Comparison of ENCODE assay signal across 10 mouse cellular contexts in the genomic region with DNA sequence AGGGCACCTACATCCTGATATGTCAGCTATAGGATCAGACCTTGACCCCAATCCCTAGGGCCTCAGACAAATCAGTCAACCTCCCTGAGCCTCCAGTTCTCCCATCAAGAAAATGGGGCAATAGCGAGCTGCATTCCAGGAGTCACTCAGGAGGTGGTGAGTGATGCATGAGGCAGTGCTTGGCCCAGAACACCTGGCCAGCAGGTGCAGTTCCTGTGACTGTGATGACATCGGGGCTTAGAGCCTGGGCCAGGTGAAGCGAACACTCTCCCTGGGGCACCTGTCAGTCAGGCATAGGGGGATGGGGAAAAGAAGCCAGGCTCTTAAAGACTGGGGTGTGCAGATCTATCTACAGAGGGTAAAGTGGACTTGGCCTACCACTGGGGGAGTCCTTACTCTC. TPM values are rescaled to one million over a fixed set of nuclear protein-coding genes. Genes with fewer than 3 reads are reported as not detected.
DNase-seq lines count a peak whose midpoint lies in the region; ATAC-seq and TF ChIP-seq lines count a peak whose summit lies in the region.
"Had no signal": no experiment of that assay in that cellular context is flagged by ENCODE, and none has a peak within 500 bp of the region (broad histone marks: within the 10 kb centered on the region; RNA-seq: fewer than 3 reads in every experiment).

No protein-coding gene starts in this region.

- no peak for TF ChIP-seq CTCF in heart, postnatal 0 days (IDR thresholded peaks at IDR 0.05; ENCODE audit: low read depth)
- TF ChIP-seq CTCF in forebrain, postnatal 0 days (IDR thresholded peaks at IDR 0.05; ENCODE audit: low read depth): no peak

- H3K4me3 ChIP-seq in heart, postnatal 0 days (ENCODE audit: low read depth, low read length): no peak overlapping the region
- peak overlapping the region; percentile 23; the same call in 1 of the 2 replicates for H3K4me3 ChIP-seq in embryonic facial prominence, embryonic 10.5 days
- H3K4me3 ChIP-seq in forebrain, postnatal 0 days (ENCODE audit: low read depth, low read length): no peak overlapping the region
- no peak overlapping the region for H3K4me3 ChIP-seq in midbrain, embryonic 14.5 days (replicated peaks; ENCODE audit: low read depth, low read length)

- intact Hi-C loops in left cerebral cortex, postnatal 36 days (cut with DNase I): loop anchor here (5.0 kb wide), 1 partner anchor 62 kb away; no protein-coding TSS in a partner anchor

- H3K36me3 ChIP-seq in heart, postnatal 0 days (replicated peaks; ENCODE audit: control insufficient read depth, insufficient read depth, low read length): peaks cover 35% of the 10 kb centered on the region
- H3K36me3 ChIP-seq in embryonic facial prominence, embryonic 10.5 days (replicated peaks): peaks cover 65% of the 10 kb centered on the region
- H3K36me3 ChIP-seq in forebrain, postnatal 0 days (ENCODE audit: insufficient read depth): peaks cover 39% of the 10 kb centered on the region
- peaks cover 38% of the 10 kb centered on the region for H3K36me3 ChIP-seq in midbrain, embryonic 14.5 days (ENCODE audit: control insufficient read depth, insufficient read depth, low read length)

- no peak for ATAC-seq in heart, postnatal 0 days (ENCODE audit: insufficient read depth, low read depth)
- ATAC-seq in forebrain, postnatal 0 days: no peak
- ATAC-seq in midbrain, embryonic 14.5 days (ENCODE audit: low FRiP score, low TSS enrichment): no peak
- no peak for ATAC-seq in monocyte, adult 5-6 weeks (replicated peaks; ENCODE audit: insufficient number of reproducible peaks, low FRiP score, low TSS enrichment, poor library complexity, severe bottlenecking)
- no peak for ATAC-seq in activated CD4-positive, CD25-positive, alpha-beta regulatory T cell, adult 4 months

- no peak for DNase-seq in heart, postnatal 0 days (ENCODE audit: low spot score)
- DNase-seq in heart, adult 18-20 months: no peak
- no peak for DNase-seq in embryonic facial prominence, embryonic 10.5 days (ENCODE audit: low spot score)
- no peak for DNase-seq in forebrain, postnatal 0 days
- DNase-seq in midbrain, embryonic 14.5 days: no peak
- no peak for DNase-seq in left cerebral cortex, postnatal 36 days (ENCODE audit: low spot score in 2 of 2)
- DNase-seq: heart, postnatal 14 days; lung, adult 2 months had no signal

- H3K4me1 ChIP-seq in heart, postnatal 0 days (ENCODE audit: control insufficient read depth, insufficient read depth): peaks cover 4% of the 10 kb centered on the region; the same call in 1 of the 2 replicates
- H3K4me1 ChIP-seq in embryonic facial prominence, embryonic 10.5 days: peaks cover 72% of the 10 kb centered on the region
- peaks cover 24% of the 10 kb centered on the region for H3K4me1 ChIP-seq in forebrain, postnatal 0 days (ENCODE audit: insufficient read depth)
- peaks cover 47% of the 10 kb centered on the region for H3K4me1 ChIP-seq in midbrain, embryonic 14.5 days (ENCODE audit: control insufficient read depth, insufficient read depth, low read length)

- H3K4me2 ChIP-seq in heart, postnatal 0 days (ENCODE audit: low read depth, low read length): no peak overlapping the region
- H3K4me2 ChIP-seq in forebrain, postnatal 0 days (ENCODE audit: low read depth): peak overlapping the region; percentile 64
- 0 out of 2 replicates have a peak overlapping the region, but pooled peaks have one; percentile 92 for H3K4me2 ChIP-seq in midbrain, embryonic 14.5 days (ENCODE audit: low read length)

- WGBS in heart, postnatal 0 days: 68% methylated on average over 3 of the region's 3 CpGs
- 69% methylated on average over 3 of the region's 3 CpGs for WGBS in embryonic facial prominence, embryonic 10.5 days
- WGBS in forebrain, postnatal 0 days: 75% methylated on average over 3 of the region's 3 CpGs
- WGBS in midbrain, embryonic 14.5 days: 85% methylated on average over 3 of the region's 3 CpGs

- H3K27me3 ChIP-seq in heart, postnatal 0 days (ENCODE audit: control insufficient read depth, insufficient read depth, low read length): no peaks in the 10 kb centered on the region
- no peaks in the 10 kb centered on the region for H3K27me3 ChIP-seq in embryonic facial prominence, embryonic 10.5 days (replicated peaks; ENCODE audit: low read depth, poor library complexity, severe bottlenecking)
- H3K27me3 ChIP-seq in forebrain, postnatal 0 days (ENCODE audit: insufficient read depth, low read length): no peaks in the 10 kb centered on the region
- no peaks in the 10 kb centered on the region for H3K27me3 ChIP-seq in midbrain, embryonic 14.5 days (ENCODE audit: control insufficient read depth, insufficient read depth, low read length)

- 0 out of 2 replicates have a peak overlapping the region, but pooled peaks have one; percentile 17 for H3K27ac ChIP-seq in heart, postnatal 0 days (ENCODE audit: low read depth)
- peak overlapping the region; percentile 63 for H3K27ac ChIP-seq in embryonic facial prominence, embryonic 10.5 days (replicated peaks)
- H3K27ac ChIP-seq in forebrain, postnatal 0 days (ENCODE audit: low read depth, low read length): peak overlapping the region; percentile 62; the same call in 1 of the 2 replicates
- 0 out of 2 replicates have a peak overlapping the region, but pooled peaks have one; percentile 32 for H3K27ac ChIP-seq in midbrain, embryonic 14.5 days (replicated peaks; ENCODE audit: low read depth, low read length)

- H3K9ac ChIP-seq in heart, postnatal 0 days (replicated peaks; ENCODE audit: low read depth, low read length): no peak overlapping the region
- H3K9ac ChIP-seq in forebrain, postnatal 0 days: peak overlapping the region; percentile 35
- H3K9ac ChIP-seq in midbrain, embryonic 14.5 days (replicated peaks; ENCODE audit: low read length): peak overlapping the region; percentile 31

- no peaks in the 10 kb centered on the region for H3K9me3 ChIP-seq in heart, postnatal 0 days (replicated peaks; ENCODE audit: control insufficient read depth, low read length)
- H3K9me3 ChIP-seq in embryonic facial prominence, embryonic 10.5 days: no peaks in the 10 kb centered on the region
- no peaks in the 10 kb centered on the region for H3K9me3 ChIP-seq in forebrain, postnatal 0 days (ENCODE audit: low read length)
- no peaks in the 10 kb centered on the region for H3K9me3 ChIP-seq in midbrain, embryonic 14.5 days (ENCODE audit: control insufficient read depth, low read length)

- TF ChIP-seq EP300 in heart, postnatal 0 days (IDR thresholded peaks at IDR 0.05; ENCODE audit: low read depth): no peak

RNA-seq across cellular contexts. Expression of a gene that starts 3.2 kb away (rescaled TPM):
- total RNA-seq in heart, postnatal 0 days (2014; rRNA removed; ENCODE audit: low replicate concordance): 11.3 and 12.6 TPM in 2 replicates
- 4.1 and 5.1 TPM in 2 replicates for polyA plus RNA-seq in heart, postnatal 0 days (2015; fragmentation: Nextera tagmentation; extraction: Ambion mirVana)
- 10 to 100 TPM; 32.0 to 37.8 TPM for total RNA-seq in heart, adult 18-20 months (2021)
- polyA plus RNA-seq in embryonic facial prominence, embryonic 10.5 days (2016; fragmentation: Nextera tagmentation; extraction: Ambion mirVana): 6.6 and 7.2 TPM in 2 replicates
- 55.2 and 71.1 TPM in 2 replicates for total RNA-seq in forebrain, postnatal 0 days (2014; rRNA removed)
- polyA plus RNA-seq in forebrain, postnatal 0 days (2015; fragmentation: Nextera tagmentation; extraction: Ambion mirVana): 42.2 and 49.0 TPM in 2 replicates
- 27.5 and 31.4 TPM in 2 replicates for polyA plus RNA-seq in midbrain, embryonic 14.5 days (2014; fragmentation: Nextera tagmentation; extraction: Ambion mirVana)
- total RNA-seq in monocyte, adult 5-6 weeks (2017): 0.32 to 1.2 TPM (median 1.1 TPM) in 3 replicates
- total RNA-seq in left cerebral cortex, postnatal 36 days (2021): 100 to 1,000 TPM; 196 to 205 TPM
- under 1 TPM in 1 of 2 experiments, not detected in 1; 0.21 TPM for polyA plus RNA-seq in activated CD4-positive, CD25-positive, alpha-beta regulatory T cell, adult 4 months (2017; shearing (Covaris generic))
